Mouse (Mus musculus) liver, adult 2 months (tissue): Measurements from ENCODE around the gene Sh3pxd2a.

ENCODE experiments used
- CTCF ChIP-seq: fragments of 200-500 bp; IDR thresholded peaks from 2 replicates; pipeline ENCODE4 v1.5.1; 2011; ENCODE audit warnings: low read depth, low read length, control low read depth
- POLR2A ChIP-seq: fragments of 200-500 bp; IDR thresholded peaks from 2 replicates; pipeline ENCODE4 v1.6.1; 2011; ENCODE audit warnings: low read length, control low read depth; ENCODE audit not compliant: insufficient read depth; ENCODE audit errors: extremely low read depth

GRCm38 (mm10) chr19:47420539-47420938 lies 43.7 kb downstream of the Sh3pxd2a start:
- TF ChIP-seq POLR2A, result no peak
- no peak for TF ChIP-seq CTCF
